Mouse (Mus musculus): Measurements from ENCODE around the gene Gpa33.

DNA sequence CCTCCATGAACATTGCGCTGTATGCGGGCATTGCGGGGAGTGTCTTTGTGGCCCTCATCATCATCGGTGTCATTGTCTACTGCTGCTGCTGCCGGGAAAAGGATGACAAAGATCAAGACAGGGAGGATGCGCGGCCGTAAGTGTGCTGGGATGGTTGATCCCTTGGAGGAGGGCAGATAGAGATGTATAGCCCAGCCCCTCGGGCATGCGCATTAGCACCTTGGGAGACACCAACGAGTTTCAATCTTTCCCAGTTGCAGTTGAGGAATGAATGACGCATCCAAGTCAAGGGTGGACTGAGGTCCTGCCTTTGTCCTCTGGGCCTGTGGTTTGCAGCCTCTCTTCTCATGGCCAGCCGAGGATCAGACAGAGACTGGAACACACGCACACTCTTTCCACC lies 34.5 kb downstream of the Gpa33 start:
- TF ChIP-seq EP300 (IDR thresholded peaks at IDR 0.05; ENCODE audit: insufficient read depth, low read depth, low read length) (no peak), CTCF (IDR thresholded peaks at IDR 0.05) (no peak), POLR2A (IDR thresholded peaks at IDR 0.05; ENCODE audit: insufficient read depth, low read depth, low read length) (no peak)
